Mouse (Mus musculus): ENCODE measurements at regions not wholly inside any gene's neighbourhood (a gene's known extent, or its start where the extent isn't known, plus 50 kb on each side); places are given as distances from the start of the nearest gene placed in this dataset.

- DNase-seq = no peak
Observed at GRCm38 (mm10) chr9:115624721-115625496, 284.3 kb upstream of the Gadl1 start.

GRCm38 (mm10) chr9:115627551-115627950 lies 281.7 kb upstream of the Gadl1 start:
- DNase-seq = no peak

- peak; percentile 72 for DNase-seq
Observed at GRCm38 (mm10) chr9:115637114-115637513, 272.1 kb upstream of the Gadl1 start.

GRCm38 (mm10) chr9:115640781-115641180 lies 268.5 kb upstream of the Gadl1 start:
- no peak for DNase-seq

GRCm38 (mm10) chr9:115642032-115642431 lies 267.2 kb upstream of the Gadl1 start:
- DNase-seq = peak; percentile 9

GRCm38 (mm10) chr9:115644953-115645352 lies 264.3 kb upstream of the Gadl1 start:
- DNase-seq = no peak

- DNase-seq = no peak
Observed at GRCm38 (mm10) chr9:115646226-115646625, 263.0 kb upstream of the Gadl1 start.

GRCm38 (mm10) chr9:115651708-115652107 lies 257.5 kb upstream of the Gadl1 start:
- DNase-seq = no peak

GRCm38 (mm10) chr9:115653116-115653515 lies 256.1 kb upstream of the Gadl1 start:
- DNase-seq = no peak

GRCm38 (mm10) chr9:115654933-115655332 lies 254.3 kb upstream of the Gadl1 start:
- no peak for DNase-seq

GRCm38 (mm10) chr9:115656538-115656937 lies 252.7 kb upstream of the Gadl1 start:
- DNase-seq = no peak

- no peak for DNase-seq
Observed at GRCm38 (mm10) chr9:115656994-115657713, 252.1 kb upstream of the Gadl1 start.

- DNase-seq = no peak
Observed at GRCm38 (mm10) chr9:115658477-115658876, 250.8 kb upstream of the Gadl1 start.

- no peak for DNase-seq
Observed at GRCm38 (mm10) chr9:115660371-115660770, 248.9 kb upstream of the Gadl1 start.

GRCm38 (mm10) chr9:115661834-115662425 lies 247.3 kb upstream of the Gadl1 start:
- no peak for DNase-seq

GRCm38 (mm10) chr9:115665337-115666004 lies 243.8 kb upstream of the Gadl1 start:
- peak; percentile 9 for DNase-seq

GRCm38 (mm10) chr9:115666530-115666929 lies 242.7 kb upstream of the Gadl1 start:
- DNase-seq = no peak

- DNase-seq = no peak
Observed at GRCm38 (mm10) chr9:115680703-115681576, 228.3 kb upstream of the Gadl1 start.

GRCm38 (mm10) chr9:115681841-115682240 lies 227.4 kb upstream of the Gadl1 start:
- no peak for DNase-seq

- no peak for DNase-seq
Observed at GRCm38 (mm10) chr9:115683951-115684350, 225.3 kb upstream of the Gadl1 start.

GRCm38 (mm10) chr9:115686605-115687004 lies 222.7 kb upstream of the Gadl1 start:
- DNase-seq = peak; percentile 26

- DNase-seq = no peak
Observed at GRCm38 (mm10) chr9:115692837-115693236, 216.4 kb upstream of the Gadl1 start.
